Mouse (Mus musculus): ENCODE measurements around the gene Tagln2.
A peak's percentile ranks its signal among the peaks of the same experiment; 100 is the strongest.

The Tagln2 gene

GRCm38 (mm10) chr1:172512962-172513361 is 13.1 kb downstream of the Tagln2 start:
- H3K4me3 ChIP-seq (replicated peaks; ENCODE audit: low read length), result peak overlapping the region; percentile 26; the same call in 1 of the 2 replicates
- H3K4me1 ChIP-seq (replicated peaks; ENCODE audit: low read depth, low read length), result peaks cover 71% of the 10 kb centered on the region
- no peak for TF ChIP-seq NANOG (IDR thresholded peaks at IDR 0.05; ENCODE audit: borderline replicate concordance, low read length)
- no peak for TF ChIP-seq POU5F1 (IDR thresholded peaks at IDR 0.05; ENCODE audit: borderline replicate concordance, low read length)
- no peak for TF ChIP-seq CTCF (conservative IDR thresholded peaks at IDR 0.05; ENCODE audit: low read length)
- H3K36me3 ChIP-seq (ENCODE audit: insufficient read depth, low read length), result peaks cover 8% of the 10 kb centered on the region
- peaks cover 6% of the 10 kb centered on the region for H3K9me3 ChIP-seq (ENCODE audit: low read length)
- H3K27me3 ChIP-seq (ENCODE audit: insufficient read depth, low read length), result no peaks in the 10 kb centered on the region

- peaks cover 73% of the 10 kb centered on the region for H3K4me1 ChIP-seq (replicated peaks; ENCODE audit: low read depth, low read length)
- no peaks in the 10 kb centered on the region for H3K27me3 ChIP-seq (ENCODE audit: insufficient read depth, low read length)
- peaks cover 6% of the 10 kb centered on the region for H3K9me3 ChIP-seq (ENCODE audit: low read length)
- TF ChIP-seq CTCF (conservative IDR thresholded peaks at IDR 0.05; ENCODE audit: low read length) (no peak), NANOG (IDR thresholded peaks at IDR 0.05; ENCODE audit: borderline replicate concordance, low read length) (no peak), POU5F1 (IDR thresholded peaks at IDR 0.05; ENCODE audit: borderline replicate concordance, low read length) (no peak)
- peaks cover 2% of the 10 kb centered on the region; the same call in 1 of the 2 replicates for H3K36me3 ChIP-seq (ENCODE audit: insufficient read depth, low read length)
- H3K4me3 ChIP-seq (replicated peaks; ENCODE audit: low read length), result peak overlapping the region; percentile 26; the same call in 1 of the 2 replicates
These were observed 13.8 kb downstream of the Tagln2 start for GRCm38 (mm10) chr1:172513525-172514212.

GRCm38 (mm10) chr1:172514213-172514529 is 14.3 kb downstream of the Tagln2 start:
- H3K4me3 ChIP-seq (replicated peaks; ENCODE audit: low read length), result peak overlapping the region; percentile 17; the same call in 1 of the 2 replicates
- no peaks in the 10 kb centered on the region for H3K36me3 ChIP-seq (ENCODE audit: insufficient read depth, low read length)
- peaks cover 6% of the 10 kb centered on the region for H3K9me3 ChIP-seq (ENCODE audit: low read length)
- no peaks in the 10 kb centered on the region for H3K27me3 ChIP-seq (ENCODE audit: insufficient read depth, low read length)
- peaks cover 78% of the 10 kb centered on the region for H3K4me1 ChIP-seq (replicated peaks; ENCODE audit: low read depth, low read length)
- TF ChIP-seq NANOG (IDR thresholded peaks at IDR 0.05; ENCODE audit: borderline replicate concordance, low read length), result no peak
- TF ChIP-seq POU5F1 (IDR thresholded peaks at IDR 0.05; ENCODE audit: borderline replicate concordance, low read length), result no peak
- no peak for TF ChIP-seq CTCF (conservative IDR thresholded peaks at IDR 0.05; ENCODE audit: low read length)

- TF ChIP-seq POU5F1 (IDR thresholded peaks at IDR 0.05; ENCODE audit: borderline replicate concordance, low read length) (no peak), NANOG (IDR thresholded peaks at IDR 0.05; ENCODE audit: borderline replicate concordance, low read length) (no peak), CTCF (conservative IDR thresholded peaks at IDR 0.05; ENCODE audit: low read length) (no peak)
- Histone ChIP-seq H3K4me1 (replicated peaks; ENCODE audit: low read depth, low read length) (peaks cover 81% of the 10 kb centered on the region), H3K36me3 (ENCODE audit: insufficient read depth, low read length) (no peaks in the 10 kb centered on the region), H3K9me3 (ENCODE audit: low read length) (peaks cover 6% of the 10 kb centered on the region), H3K4me3 (replicated peaks; ENCODE audit: low read length) (0 out of 2 replicates have a peak overlapping the region, but pooled peaks have one; percentile 17), H3K27me3 (ENCODE audit: insufficient read depth, low read length) (no peaks in the 10 kb centered on the region)
These were observed 14.9 kb downstream of the Tagln2 start for GRCm38 (mm10) chr1:172514551-172515268.

GRCm38 (mm10) chr1:172515396-172515795 is 15.5 kb downstream of the Tagln2 start:
- peaks cover 82% of the 10 kb centered on the region for H3K4me1 ChIP-seq (replicated peaks; ENCODE audit: low read depth, low read length)
- no peaks in the 10 kb centered on the region for H3K36me3 ChIP-seq (ENCODE audit: insufficient read depth, low read length)
- peaks cover 6% of the 10 kb centered on the region for H3K9me3 ChIP-seq (ENCODE audit: low read length)
- no peaks in the 10 kb centered on the region for H3K27me3 ChIP-seq (ENCODE audit: insufficient read depth, low read length)
- no peak for TF ChIP-seq POU5F1 (IDR thresholded peaks at IDR 0.05; ENCODE audit: borderline replicate concordance, low read length)
- no peak for TF ChIP-seq NANOG (IDR thresholded peaks at IDR 0.05; ENCODE audit: borderline replicate concordance, low read length)
- TF ChIP-seq CTCF (conservative IDR thresholded peaks at IDR 0.05; ENCODE audit: low read length), result no peak
- no peak overlapping the region for H3K4me3 ChIP-seq (replicated peaks; ENCODE audit: low read length)

GRCm38 (mm10) chr1:172518013-172518412 is 18.2 kb downstream of the Tagln2 start:
- Histone ChIP-seq H3K36me3 (ENCODE audit: insufficient read depth, low read length) (no peaks in the 10 kb centered on the region), H3K4me3 (replicated peaks; ENCODE audit: low read length) (no peak overlapping the region), H3K4me1 (replicated peaks; ENCODE audit: low read depth, low read length) (peaks cover 75% of the 10 kb centered on the region), H3K27me3 (ENCODE audit: insufficient read depth, low read length) (no peaks in the 10 kb centered on the region; the same call in 1 of the 2 replicates), H3K9me3 (ENCODE audit: low read length) (peaks cover 6% of the 10 kb centered on the region)
- TF ChIP-seq CTCF (conservative IDR thresholded peaks at IDR 0.05; ENCODE audit: low read length) (peak; percentile 97), POU5F1 (IDR thresholded peaks at IDR 0.05; ENCODE audit: borderline replicate concordance, low read length) (no peak)

- H3K9me3 ChIP-seq (ENCODE audit: low read length), result peaks cover 6% of the 10 kb centered on the region
- no peaks in the 10 kb centered on the region for H3K36me3 ChIP-seq (ENCODE audit: insufficient read depth, low read length)
- H3K27me3 ChIP-seq (ENCODE audit: insufficient read depth, low read length), result no peaks in the 10 kb centered on the region; the same call in 1 of the 2 replicates
- H3K4me1 ChIP-seq (replicated peaks; ENCODE audit: low read depth, low read length), result peaks cover 59% of the 10 kb centered on the region
- TF ChIP-seq POU5F1 (IDR thresholded peaks at IDR 0.05; ENCODE audit: borderline replicate concordance, low read length) (no peak), CTCF (conservative IDR thresholded peaks at IDR 0.05; ENCODE audit: low read length) (no peak), NANOG (IDR thresholded peaks at IDR 0.05; ENCODE audit: borderline replicate concordance, low read length) (no peak)
- no peak overlapping the region; the same call in 1 of the 2 replicates for H3K4me3 ChIP-seq (replicated peaks; ENCODE audit: low read length)
These were observed 19.8 kb downstream of the Tagln2 start for GRCm38 (mm10) chr1:172519644-172520043.

GRCm38 (mm10) chr1:172520576-172521440 is 21.0 kb downstream of the Tagln2 start, which contains the start of gene Cfap45:
TSS of gene Cfap45 (plus strand) at chr1:172520801.
- no peaks in the 10 kb centered on the region for H3K36me3 ChIP-seq (ENCODE audit: insufficient read depth, low read length)
- TF ChIP-seq POU5F1 (IDR thresholded peaks at IDR 0.05; ENCODE audit: borderline replicate concordance, low read length), result no peak
- TF ChIP-seq NANOG (IDR thresholded peaks at IDR 0.05; ENCODE audit: borderline replicate concordance, low read length), result no peak
- no peak for TF ChIP-seq CTCF (conservative IDR thresholded peaks at IDR 0.05; ENCODE audit: low read length)
- H3K4me1 ChIP-seq (replicated peaks; ENCODE audit: low read depth, low read length), result peaks cover 59% of the 10 kb centered on the region
- H3K4me3 ChIP-seq (replicated peaks; ENCODE audit: low read length), result peak within 1 kb of the TSS; percentile 73
- peaks cover 6% of the 10 kb centered on the region for H3K9me3 ChIP-seq (ENCODE audit: low read length)
- peaks cover under 1% of the 10 kb centered on the region for H3K27me3 ChIP-seq (ENCODE audit: insufficient read depth, low read length)
